Mouse (Mus musculus): ENCODE results near the gene Olfr986. TPM values are rescaled to one million over a fixed set of nuclear protein-coding genes. Genes with fewer than 3 reads are reported as not detected.

The Olfr986 gene
- polyA plus RNA-seq, 1 experiment = not detected

DNA sequence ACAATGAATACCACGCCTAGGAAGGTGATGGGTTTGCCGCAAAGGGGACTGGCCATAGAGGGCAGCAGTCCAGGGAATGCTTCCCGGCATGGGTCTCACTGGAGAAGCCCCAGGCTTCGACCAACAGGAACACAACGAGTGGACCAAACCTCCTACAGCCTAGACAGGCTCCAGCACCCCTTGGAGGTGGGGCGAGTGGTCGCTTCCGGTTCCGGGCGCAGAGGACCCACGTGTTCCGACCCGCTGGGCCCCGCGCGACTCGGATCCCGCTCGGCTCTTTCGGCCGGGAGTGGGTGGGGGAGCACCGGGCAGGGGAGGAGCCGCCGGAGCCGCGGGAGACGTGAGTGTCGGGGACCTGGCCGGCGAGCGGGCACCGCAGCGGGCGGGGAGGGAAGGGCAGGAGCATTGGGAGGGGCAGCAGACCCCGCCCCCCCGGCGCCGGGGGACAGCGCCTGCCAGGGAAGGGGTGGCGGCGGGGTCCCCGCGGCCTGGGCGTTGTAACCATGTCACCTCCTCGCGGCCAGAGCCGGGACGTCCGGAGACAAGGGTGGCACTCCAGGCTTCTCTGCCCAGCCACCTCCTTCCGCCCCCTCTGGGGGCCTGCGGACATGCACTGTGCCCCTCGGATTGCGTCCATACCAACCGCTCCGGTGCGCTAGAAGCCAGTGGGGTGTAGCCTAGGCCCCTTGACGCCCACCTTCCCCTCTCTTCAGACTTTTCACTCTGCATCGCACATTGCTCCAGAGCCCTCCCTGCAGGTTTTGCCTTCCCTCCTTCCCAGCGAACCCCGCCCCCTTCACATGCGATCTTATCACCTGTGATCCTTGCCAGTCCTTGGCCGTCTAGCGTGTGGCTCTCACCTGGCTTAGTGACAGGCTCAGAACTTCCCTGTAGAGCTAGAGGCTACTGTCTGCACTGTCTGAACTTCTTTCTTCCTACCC, 11.6 kb downstream of the Olfr986 start, which contains the start of gene Zfp202:
Zfp202 (plus strand) TSS at position 219 of the 941 bp plus-strand sequence.
- peak within 1 kb of the TSS; percentile 87 for H3K4me3 ChIP-seq (ENCODE audit: insufficient read depth, low read length)
- TF ChIP-seq CTCF (IDR thresholded peaks at IDR 0.05; ENCODE audit: low read depth, low read length) (no peak), POLR2A (IDR thresholded peaks at IDR 0.05; ENCODE audit: borderline replicate concordance, low read depth, low read length) (no peak)
- H3K27ac ChIP-seq (ENCODE audit: insufficient read depth, low read depth, low read length) = peak within 1 kb of the TSS; percentile 18; the same call in 1 of the 2 replicates
- H3K4me1 ChIP-seq (ENCODE audit: control insufficient read depth, insufficient read depth, low read length) = peaks cover 20% of the 10 kb centered on the region

DNA sequence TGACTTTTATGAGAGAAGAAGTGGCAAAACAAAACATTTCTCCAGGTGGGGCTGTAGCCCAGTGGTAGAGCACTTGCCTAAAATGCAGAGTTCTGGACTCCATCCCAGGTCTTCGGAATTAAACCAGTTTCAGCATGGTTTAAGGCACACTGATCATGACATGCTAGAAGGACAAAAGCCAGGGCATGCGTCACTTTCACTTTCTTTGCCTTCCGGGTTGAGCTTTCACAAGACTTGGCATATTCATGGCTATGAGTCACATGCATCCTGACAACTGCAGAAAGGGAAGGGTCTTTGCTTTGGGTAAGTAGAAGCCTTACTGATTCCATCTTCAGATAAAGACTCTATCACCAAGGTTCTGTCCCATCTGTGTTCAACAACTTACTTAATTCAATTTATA, 15.3 kb downstream of the Olfr986 start:
- Histone ChIP-seq H3K4me3 (ENCODE audit: insufficient read depth, low read length) (peak overlapping the region; percentile 38), H3K27ac (ENCODE audit: insufficient read depth, low read depth, low read length) (peak overlapping the region; percentile 58), H3K4me1 (ENCODE audit: control insufficient read depth, insufficient read depth, low read length) (peaks cover 20% of the 10 kb centered on the region)
- TF ChIP-seq POLR2A (IDR thresholded peaks at IDR 0.05; ENCODE audit: borderline replicate concordance, low read depth, low read length) = no peak
- no peak for TF ChIP-seq CTCF (IDR thresholded peaks at IDR 0.05; ENCODE audit: low read depth, low read length)

DNA sequence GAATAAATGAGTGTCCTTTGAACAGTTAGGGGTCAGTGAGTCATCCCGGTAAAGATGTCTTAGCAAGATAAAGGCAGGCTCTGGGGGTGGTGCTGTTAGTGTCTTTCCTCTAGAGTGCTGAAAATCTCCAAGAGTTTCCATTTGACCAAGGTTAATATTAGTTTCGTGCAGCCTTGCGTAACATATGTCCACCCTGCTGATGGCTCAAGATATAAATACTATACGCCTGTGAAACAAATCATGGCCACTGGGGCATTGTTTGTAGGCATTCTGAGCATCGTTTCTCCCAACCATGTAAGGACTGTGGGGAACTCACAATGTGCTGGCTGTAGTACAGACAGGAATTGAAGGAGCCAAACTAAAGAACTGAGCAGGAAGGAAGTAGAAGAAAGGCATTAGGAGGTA, 25.8 kb downstream of the Olfr986 start:
- H3K4me3 ChIP-seq (ENCODE audit: insufficient read depth, low read length) = no peak overlapping the region
- no peak for TF ChIP-seq POLR2A (IDR thresholded peaks at IDR 0.05; ENCODE audit: borderline replicate concordance, low read depth, low read length)
- TF ChIP-seq CTCF (IDR thresholded peaks at IDR 0.05; ENCODE audit: low read depth, low read length) = no peak
- H3K27ac ChIP-seq (ENCODE audit: insufficient read depth, low read depth, low read length) = no peak overlapping the region

DNA sequence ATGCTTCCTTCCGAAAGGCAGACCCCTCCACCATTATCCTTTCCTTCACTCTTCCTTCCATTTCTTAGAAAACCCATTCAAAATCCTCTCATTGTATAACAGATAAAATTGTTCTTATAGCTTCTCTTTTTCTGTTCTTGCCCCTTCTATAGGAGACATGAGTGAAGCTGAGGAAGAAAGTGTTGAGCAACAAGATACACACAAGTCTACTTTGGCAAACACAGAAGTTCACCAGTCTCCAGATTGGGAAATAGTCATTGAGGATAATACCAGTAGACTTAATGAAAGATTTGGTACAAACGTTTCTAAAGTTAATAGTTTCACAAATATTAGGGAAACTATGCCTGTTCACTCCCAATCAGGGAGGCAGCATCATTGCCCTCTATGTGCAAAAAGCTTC, 30.0 kb downstream of the Olfr986 start:
- Histone ChIP-seq H3K4me1 (ENCODE audit: control insufficient read depth, insufficient read depth, low read length) (peaks cover 23% of the 10 kb centered on the region), H3K4me3 (ENCODE audit: insufficient read depth, low read length) (no peak overlapping the region), H3K27ac (ENCODE audit: insufficient read depth, low read depth, low read length) (no peak overlapping the region)
- TF ChIP-seq POLR2A (IDR thresholded peaks at IDR 0.05; ENCODE audit: borderline replicate concordance, low read depth, low read length) = no peak
- no peak for TF ChIP-seq CTCF (IDR thresholded peaks at IDR 0.05; ENCODE audit: low read depth, low read length)

More for the DNA sequence above, 25.8 kb downstream of the Olfr986 start:
- H3K4me1 ChIP-seq (ENCODE audit: control insufficient read depth, insufficient read depth, low read length) = peaks cover 15% of the 10 kb centered on the region

DNA sequence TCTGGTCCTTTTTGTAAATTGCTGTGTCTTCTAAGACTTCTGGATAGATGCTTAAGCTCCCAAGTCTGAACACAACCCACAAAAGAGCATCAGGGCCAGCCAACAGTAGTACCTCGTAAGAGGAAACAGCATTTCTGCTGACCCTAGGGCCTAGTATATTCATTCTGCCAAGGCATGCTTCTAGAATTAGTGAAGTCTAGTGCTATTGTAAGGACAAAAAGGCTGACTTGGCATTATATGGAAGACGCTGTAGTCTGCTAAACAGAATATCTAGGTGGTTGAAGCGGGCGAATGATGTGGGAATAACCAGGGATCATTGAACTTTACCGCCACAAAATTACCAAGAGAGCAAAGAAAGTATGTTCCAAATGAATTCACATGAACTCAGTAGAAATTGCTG, 33.3 kb downstream of the Olfr986 start:
- TF ChIP-seq CTCF (IDR thresholded peaks at IDR 0.05; ENCODE audit: low read depth, low read length) (no peak), POLR2A (IDR thresholded peaks at IDR 0.05; ENCODE audit: borderline replicate concordance, low read depth, low read length) (no peak)
- Histone ChIP-seq H3K4me1 (ENCODE audit: control insufficient read depth, insufficient read depth, low read length) (peaks cover 14% of the 10 kb centered on the region), H3K4me3 (ENCODE audit: insufficient read depth, low read length) (no peak overlapping the region)

DNA sequence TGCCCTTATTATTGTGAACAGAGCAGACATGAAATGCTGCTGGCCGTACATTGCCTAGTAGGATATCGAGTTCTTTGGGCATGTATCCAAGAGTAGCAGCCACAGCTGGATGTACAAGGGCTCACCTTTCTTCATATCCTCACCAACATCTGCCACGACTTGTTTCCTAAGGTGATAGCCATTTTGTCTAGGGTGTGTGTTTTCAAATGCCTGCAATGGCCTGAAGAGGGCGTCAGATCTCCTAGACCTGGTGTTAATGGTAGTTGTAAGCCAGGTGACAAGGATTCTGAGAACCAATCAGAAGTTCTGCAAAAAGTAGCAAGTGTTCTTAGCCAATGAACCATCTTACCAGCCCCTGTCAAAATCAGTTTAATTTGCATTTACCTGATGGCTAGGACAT, 35.9 kb downstream of the Olfr986 start:
- Histone ChIP-seq H3K27ac (ENCODE audit: insufficient read depth, low read depth, low read length) (no peak overlapping the region), H3K4me3 (ENCODE audit: insufficient read depth, low read length) (no peak overlapping the region), H3K4me1 (ENCODE audit: control insufficient read depth, insufficient read depth, low read length) (peaks cover 9% of the 10 kb centered on the region)
- no peak for TF ChIP-seq POLR2A (IDR thresholded peaks at IDR 0.05; ENCODE audit: borderline replicate concordance, low read depth, low read length)

More for the DNA sequence above, 33.3 kb downstream of the Olfr986 start:
- H3K27ac ChIP-seq (ENCODE audit: insufficient read depth, low read depth, low read length) = no peak overlapping the region

DNA sequence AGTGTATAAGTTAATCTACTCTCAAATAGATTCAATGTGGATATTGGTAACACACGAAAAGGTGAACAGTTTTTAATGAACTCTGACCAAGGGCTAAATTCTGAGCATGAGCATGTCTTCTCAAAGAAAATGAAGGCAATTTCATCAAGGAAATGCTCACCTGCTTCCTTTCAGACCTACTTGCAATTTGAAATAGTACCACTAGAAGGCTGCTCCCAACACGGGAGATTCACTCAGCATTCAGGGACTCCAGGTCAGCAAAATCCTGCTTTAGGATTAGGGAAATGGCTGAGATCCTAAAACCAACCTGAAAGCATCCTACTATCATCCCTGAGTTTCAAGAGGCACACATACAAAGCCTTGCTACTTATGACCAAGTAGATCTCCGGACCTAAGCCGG, 43.6 kb downstream of the Olfr986 start:
- Histone ChIP-seq H3K27ac (ENCODE audit: insufficient read depth, low read depth, low read length) (no peak overlapping the region), H3K4me3 (ENCODE audit: insufficient read depth, low read length) (no peak overlapping the region), H3K4me1 (ENCODE audit: control insufficient read depth, insufficient read depth, low read length) (peaks cover 17% of the 10 kb centered on the region)
- no peak for TF ChIP-seq CTCF (IDR thresholded peaks at IDR 0.05; ENCODE audit: low read depth, low read length)
- no peak for TF ChIP-seq POLR2A (IDR thresholded peaks at IDR 0.05; ENCODE audit: borderline replicate concordance, low read depth, low read length)

DNA sequence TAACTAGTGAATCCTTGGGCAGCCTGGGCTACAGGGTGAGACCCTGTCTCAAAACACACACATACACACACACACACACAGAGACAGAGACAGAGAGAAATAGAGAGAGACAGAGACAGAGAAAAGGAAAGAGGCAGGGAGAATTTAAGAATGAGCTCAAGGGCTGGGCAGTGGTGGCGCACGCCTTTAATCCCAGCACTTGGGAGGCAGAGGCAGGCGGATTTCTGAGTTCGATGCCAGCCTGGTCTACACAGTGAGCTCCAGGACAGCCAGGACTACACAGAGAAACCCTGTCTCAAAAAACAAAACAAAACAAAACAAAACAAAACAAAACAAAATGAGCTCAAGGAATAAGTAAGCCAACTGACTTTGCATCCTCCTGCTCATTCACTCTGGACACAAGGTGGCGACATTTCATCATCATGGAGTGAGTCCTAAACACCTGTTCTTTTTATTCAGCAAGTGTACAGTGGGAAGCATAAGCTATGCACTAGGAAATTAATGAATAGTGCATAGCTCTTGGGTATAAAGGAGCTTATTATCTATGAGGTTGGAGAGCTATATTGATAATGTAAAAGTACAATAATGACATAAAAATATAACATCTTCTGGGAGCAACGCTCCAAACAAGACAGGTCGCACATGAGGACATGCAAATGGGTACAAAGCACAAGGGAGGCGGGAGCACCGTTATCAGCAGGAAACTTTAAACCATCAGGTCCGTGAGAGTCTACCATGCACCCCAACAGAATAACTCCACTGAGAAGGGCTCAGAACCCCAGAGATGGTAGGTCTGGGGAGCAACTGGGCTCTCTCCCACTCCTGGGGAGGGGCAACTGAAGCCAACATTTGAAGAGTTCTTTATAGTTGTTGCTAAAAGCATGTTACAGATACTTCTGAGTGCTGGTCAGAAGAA, 47.4 kb downstream of the Olfr986 start:
- Histone ChIP-seq H3K4me3 (ENCODE audit: insufficient read depth, low read length) (no peak overlapping the region), H3K27ac (ENCODE audit: insufficient read depth, low read depth, low read length) (no peak overlapping the region), H3K4me1 (ENCODE audit: control insufficient read depth, insufficient read depth, low read length) (peaks cover 20% of the 10 kb centered on the region)
- TF ChIP-seq POLR2A (IDR thresholded peaks at IDR 0.05; ENCODE audit: borderline replicate concordance, low read depth, low read length) (no peak), CTCF (IDR thresholded peaks at IDR 0.05; ENCODE audit: low read depth, low read length) (no peak)

DNA sequence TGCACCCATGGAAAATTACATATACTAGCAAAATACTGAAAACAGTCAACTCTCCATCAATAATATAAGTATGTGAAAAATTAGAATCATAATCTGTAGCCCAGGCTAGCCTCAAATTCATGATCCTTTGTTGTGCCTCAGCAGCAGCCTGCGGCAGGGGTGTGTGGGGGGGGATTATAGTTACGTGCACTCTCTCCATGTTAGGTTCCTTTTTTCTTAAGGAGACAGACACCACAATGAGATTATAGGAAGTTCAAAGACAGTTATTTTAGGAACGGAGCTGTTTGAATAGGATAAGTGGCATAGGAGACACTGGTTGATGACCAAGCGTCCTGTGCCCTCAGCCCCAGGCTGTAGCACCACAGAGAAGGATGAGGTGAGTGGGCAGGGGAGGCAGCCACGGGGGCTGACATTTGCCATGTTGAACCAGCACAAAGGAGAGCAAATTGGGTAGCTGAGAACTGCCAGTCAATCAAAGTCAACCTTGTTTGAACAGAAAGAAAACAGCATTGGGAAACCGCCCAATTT, 48.1 kb downstream of the Olfr986 start:
- no peak overlapping the region for H3K27ac ChIP-seq (ENCODE audit: insufficient read depth, low read depth, low read length)
- no peak overlapping the region for H3K4me3 ChIP-seq (ENCODE audit: insufficient read depth, low read length)
- H3K4me1 ChIP-seq (ENCODE audit: control insufficient read depth, insufficient read depth, low read length) = peaks cover 15% of the 10 kb centered on the region
- TF ChIP-seq POLR2A (IDR thresholded peaks at IDR 0.05; ENCODE audit: borderline replicate concordance, low read depth, low read length) = no peak
- no peak for TF ChIP-seq CTCF (IDR thresholded peaks at IDR 0.05; ENCODE audit: low read depth, low read length)
